Comparison of ENCODE assay signal across 27 mouse cellular contexts in genomic region chr9:14048224-14048623, GRCm38 (mm10).
DNase-seq lines count a peak whose midpoint lies in the region; ATAC-seq and TF ChIP-seq lines count a peak whose summit lies in the region.
"Had no signal": no experiment of that assay in that cellular context is flagged by ENCODE, and none has a peak within 500 bp of the region (broad histone marks: within the 10 kb centered on the region; RNA-seq: fewer than 3 reads in every experiment).

No protein-coding gene starts in this region.

- no peaks in the 10 kb centered on the region for H3K9me3 ChIP-seq in forebrain, embryonic 13.5 days (replicated peaks)
- H3K9me3 ChIP-seq in forebrain, embryonic 10.5 days: no peaks in the 10 kb centered on the region
- no peaks in the 10 kb centered on the region for H3K9me3 ChIP-seq in forebrain, embryonic 16.5 days (ENCODE audit: control insufficient read depth, low read length)
- H3K9me3 ChIP-seq: embryonic facial prominence, embryonic 13.5 days; heart, embryonic 10.5 days; hindbrain, embryonic 10.5 days; limb, embryonic 13.5 days; liver, embryonic 12.5 days; midbrain, embryonic 10.5 days; neural tube, embryonic 15.5 days had no signal

- 73% methylated on average over 4 of the region's 4 CpGs for WGBS in forebrain, embryonic 13.5 days
- WGBS in forebrain, embryonic 10.5 days: 83% methylated on average over 4 of the region's 4 CpGs
- WGBS in forebrain, embryonic 16.5 days: 35% methylated on average over 4 of the region's 4 CpGs
- 69% methylated on average over 4 of the region's 4 CpGs for WGBS in kidney, adult 2 months

- TF ChIP-seq CTCF in kidney, adult 2 months (conservative IDR thresholded peaks at IDR 0.05; ENCODE audit: insufficient read depth, insufficient read length, low read depth, low read length): no peak

- no peak for DNase-seq in forebrain, embryonic 10.5 days (ENCODE audit: extremely low spot score, low spot score)
- peak; percentile 21 for DNase-seq in layer of hippocampus, adult 11-12 months (ENCODE audit: low spot score)
- no peak for DNase-seq in layer of hippocampus, postnatal 25 days (ENCODE audit: extremely low spot score in 1 of 2, low spot score in 1 of 2)
- peak; percentile 45 to 60 for DNase-seq in layer of hippocampus, postnatal 10 days (ENCODE audit: low spot score in 2 of 2)
- DNase-seq in kidney, adult 2 months: no peak
- DNase-seq: adrenal gland, postnatal 25 days; cerebellum, adult 9-11 months; gastrocnemius, adult 2 months; kidney, adult 18-20 months; kidney, postnatal 10 days; lung, adult 18-20 months; lung, postnatal 10 days; thymus, adult 2 months; thymus, postnatal 4 days had no signal

- H3K27ac ChIP-seq in forebrain, embryonic 13.5 days: no peak overlapping the region
- H3K27ac ChIP-seq in forebrain, embryonic 10.5 days: no peak overlapping the region
- no peak overlapping the region for H3K27ac ChIP-seq in forebrain, embryonic 16.5 days (ENCODE audit: low read length)
- no peak overlapping the region for H3K27ac ChIP-seq in kidney, adult 2 months (ENCODE audit: insufficient read depth, low read depth, low read length)
- H3K27ac ChIP-seq: embryonic facial prominence, embryonic 13.5 days; gastrocnemius, adult 2 months; heart, embryonic 10.5 days; hindbrain, embryonic 10.5 days; limb, embryonic 13.5 days; liver, embryonic 12.5 days; midbrain, embryonic 10.5 days; neural tube, embryonic 15.5 days; stomach, postnatal 0 days had no signal

- no peak overlapping the region for H3K4me2 ChIP-seq in forebrain, embryonic 13.5 days
- no peak overlapping the region for H3K4me2 ChIP-seq in forebrain, embryonic 16.5 days (ENCODE audit: low read length)
- H3K4me2 ChIP-seq: embryonic facial prominence, embryonic 13.5 days; limb, embryonic 13.5 days; liver, embryonic 12.5 days; neural tube, embryonic 15.5 days had no signal

- H3K27me3 ChIP-seq in forebrain, embryonic 13.5 days: no peaks in the 10 kb centered on the region
- H3K27me3 ChIP-seq in forebrain, embryonic 10.5 days (ENCODE audit: poor library complexity, severe bottlenecking): no peaks in the 10 kb centered on the region
- no peaks in the 10 kb centered on the region for H3K27me3 ChIP-seq in forebrain, embryonic 16.5 days (replicated peaks; ENCODE audit: control insufficient read depth, insufficient read depth, low read length)
- H3K27me3 ChIP-seq in kidney, adult 2 months (replicated peaks; ENCODE audit: control insufficient read depth, insufficient read depth, low read length): no peaks in the 10 kb centered on the region
- H3K27me3 ChIP-seq: embryonic facial prominence, embryonic 13.5 days; limb, embryonic 13.5 days; liver, embryonic 12.5 days; neural tube, embryonic 15.5 days had no signal

- no peak overlapping the region for H3K9ac ChIP-seq in forebrain, embryonic 13.5 days
- no peak overlapping the region for H3K9ac ChIP-seq in forebrain, embryonic 16.5 days (replicated peaks; ENCODE audit: low read depth, low read length)
- H3K9ac ChIP-seq: embryonic facial prominence, embryonic 13.5 days; limb, embryonic 13.5 days; liver, embryonic 12.5 days; neural tube, embryonic 15.5 days had no signal

- H3K4me3 ChIP-seq in forebrain, embryonic 13.5 days: no peak overlapping the region
- H3K4me3 ChIP-seq in forebrain, embryonic 10.5 days: no peak overlapping the region
- H3K4me3 ChIP-seq in forebrain, embryonic 16.5 days (replicated peaks; ENCODE audit: low read length): no peak overlapping the region
- H3K4me3 ChIP-seq in kidney, adult 2 months (ENCODE audit: insufficient read depth, low read depth, low read length): no peak overlapping the region
- H3K4me3 ChIP-seq: embryonic facial prominence, embryonic 13.5 days; erythroblast, embryonic 14.5 days; gastrocnemius, adult 2 months; heart, embryonic 10.5 days; hindbrain, embryonic 10.5 days; limb, embryonic 13.5 days; liver, embryonic 12.5 days; midbrain, embryonic 10.5 days; neural tube, embryonic 15.5 days had no signal

- peak; percentile 89 for ATAC-seq in forebrain, embryonic 13.5 days
- peak; percentile 96 for ATAC-seq in forebrain, embryonic 16.5 days
- ATAC-seq: CD4-positive, CD25-positive, alpha-beta regulatory T cell, adult 4 months; inflammation-experienced regulatory T-cells, adult 6 months; liver, embryonic 12.5 days had no signal

- H3K4me1 ChIP-seq in forebrain, embryonic 13.5 days: no peaks in the 10 kb centered on the region
- H3K4me1 ChIP-seq in forebrain, embryonic 10.5 days: peaks cover 4% of the 10 kb centered on the region
- peaks cover 2% of the 10 kb centered on the region; the same call in 1 of the 2 replicates for H3K4me1 ChIP-seq in forebrain, embryonic 16.5 days (replicated peaks; ENCODE audit: control insufficient read depth, insufficient read depth, low read length)
- peaks cover under 1% of the 10 kb centered on the region; the same call in 1 of the 2 replicates for H3K4me1 ChIP-seq in kidney, adult 2 months (ENCODE audit: control insufficient read depth, insufficient read depth, low read length)
- H3K4me1 ChIP-seq: liver, embryonic 12.5 days; neural tube, embryonic 15.5 days had no signal

- TF ChIP-seq POLR2A in kidney, adult 2 months (IDR thresholded peaks at IDR 0.05; ENCODE audit: low read depth, low read length): no peak

- no peaks in the 10 kb centered on the region for H3K36me3 ChIP-seq in forebrain, embryonic 13.5 days (ENCODE audit: poor library complexity, severe bottlenecking)
- no peaks in the 10 kb centered on the region for H3K36me3 ChIP-seq in forebrain, embryonic 10.5 days (replicated peaks)
- H3K36me3 ChIP-seq in forebrain, embryonic 16.5 days (ENCODE audit: control insufficient read depth, insufficient read depth): no peaks in the 10 kb centered on the region
- H3K36me3 ChIP-seq in kidney, adult 2 months (ENCODE audit: control insufficient read depth, insufficient read depth, low read length): no peaks in the 10 kb centered on the region
- H3K36me3 ChIP-seq: embryonic facial prominence, embryonic 13.5 days; heart, embryonic 10.5 days; hindbrain, embryonic 10.5 days; limb, embryonic 13.5 days; liver, embryonic 12.5 days; midbrain, embryonic 10.5 days; neural tube, embryonic 15.5 days had no signal

Comparison
In these comparisons a context has a peak if more than half of its experiments do, and no peak if none do; other contexts are left out.
1. DNase-seq: peak in layer of hippocampus, adult 11-12 months (single experiment) and layer of hippocampus, postnatal 10 days (2 of 2); none in forebrain, embryonic 10.5 days (single experiment), layer of hippocampus, postnatal 25 days (0 of 2) and kidney, adult 2 months (single experiment).